Mouse (Mus musculus) Muller cell, postnatal 12 days (primary cell): ENCODE measurements around the gene Pip4k2a.
"Not testable (repeated sequence)": the region's sequence is repeated elsewhere in the genome, so short reads cannot be mapped to it uniquely, and the experiment has no call there.

Source experiments
- DNase-seq: peaks from one replicate; pipeline ENCODE4 v3.0.0-alpha.2; 2015; ENCODE audit errors: inconsistent ontology term

Gene Pip4k2a

DNA sequence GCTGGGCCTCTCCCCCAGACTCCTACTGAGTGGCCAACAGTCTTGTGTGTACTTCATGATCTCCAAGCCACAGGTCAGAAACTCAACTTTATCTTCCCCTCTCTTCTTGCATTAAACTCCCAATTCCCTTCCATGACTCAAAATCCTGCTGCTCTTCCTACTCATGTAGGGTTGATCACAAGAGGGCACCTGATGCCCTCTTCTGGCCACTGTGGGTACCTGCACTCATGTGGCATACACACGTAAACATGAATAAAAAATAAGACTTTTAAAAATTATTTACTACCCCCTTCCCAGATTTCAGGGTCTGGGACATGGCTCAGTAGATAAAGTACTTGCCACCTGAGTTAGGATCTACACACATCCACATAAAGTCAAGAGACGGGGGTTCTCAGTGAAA is 97.3 kb downstream of the Pip4k2a start:
- no peak for DNase-seq

DNA sequence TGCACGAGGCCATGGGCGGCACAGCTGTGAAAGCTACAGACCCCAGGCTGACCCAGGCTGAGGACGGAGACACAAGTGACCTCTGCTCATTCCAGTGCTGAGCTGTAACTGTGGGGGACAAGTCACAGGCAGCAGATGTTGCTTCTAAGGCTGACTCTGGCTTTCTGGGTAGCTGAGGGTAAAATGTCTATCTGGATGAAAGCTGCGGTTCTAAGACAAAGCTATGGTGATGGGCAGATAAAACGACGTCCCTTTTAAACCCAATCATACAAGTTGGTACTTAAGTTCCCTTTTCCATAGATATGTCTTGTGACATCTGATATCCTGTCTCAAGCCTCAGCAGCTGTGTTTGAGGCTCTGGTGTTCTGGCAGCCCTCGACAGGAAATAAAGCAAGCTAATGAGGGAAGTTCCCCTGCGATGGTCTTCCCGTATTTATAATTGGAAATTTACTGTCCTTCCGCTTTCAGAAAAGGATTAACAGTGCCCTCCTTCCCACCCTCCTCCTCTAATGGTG is 100.1 kb downstream of the Pip4k2a start:
- DNase-seq, result no peak

DNA sequence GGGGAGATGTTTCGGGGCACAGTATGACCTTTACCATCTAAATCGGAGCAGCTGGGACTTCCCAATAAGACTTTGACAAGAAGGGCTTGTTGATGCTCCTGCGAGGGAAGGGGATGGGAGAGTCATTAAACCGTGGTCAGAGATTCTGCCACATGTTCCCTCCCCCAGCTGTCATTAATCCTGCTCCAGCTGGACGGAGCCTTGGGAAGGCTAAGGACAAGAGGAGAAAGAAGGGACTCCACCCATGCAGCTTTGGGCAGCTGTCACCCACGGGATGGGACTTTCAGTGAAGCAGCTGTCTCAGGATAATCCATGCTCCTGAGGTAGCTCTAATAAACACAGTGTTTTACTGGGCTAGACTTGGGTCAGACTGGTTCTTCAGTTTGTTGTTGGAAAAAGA is 101.9 kb downstream of the Pip4k2a start:
- DNase-seq, result no peak

DNA sequence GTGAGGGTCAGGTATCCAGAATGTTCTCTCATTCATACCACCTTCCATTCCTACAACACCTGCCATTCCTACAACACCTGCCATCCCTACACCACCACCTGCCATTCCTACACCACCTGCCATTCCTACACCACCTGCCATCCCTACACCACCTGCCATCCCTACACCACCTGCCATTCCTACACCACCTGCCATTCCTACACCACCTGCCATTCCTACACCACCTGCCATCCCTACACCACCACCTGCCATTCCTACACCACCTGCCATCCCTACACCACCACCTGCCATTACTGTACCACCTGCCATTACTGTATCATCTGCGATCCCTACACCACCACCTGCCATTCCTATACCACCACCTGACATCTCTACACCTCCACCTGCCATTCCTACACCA is 104.6 kb downstream of the Pip4k2a start:
- DNase-seq, result not testable (repeated sequence)

DNA sequence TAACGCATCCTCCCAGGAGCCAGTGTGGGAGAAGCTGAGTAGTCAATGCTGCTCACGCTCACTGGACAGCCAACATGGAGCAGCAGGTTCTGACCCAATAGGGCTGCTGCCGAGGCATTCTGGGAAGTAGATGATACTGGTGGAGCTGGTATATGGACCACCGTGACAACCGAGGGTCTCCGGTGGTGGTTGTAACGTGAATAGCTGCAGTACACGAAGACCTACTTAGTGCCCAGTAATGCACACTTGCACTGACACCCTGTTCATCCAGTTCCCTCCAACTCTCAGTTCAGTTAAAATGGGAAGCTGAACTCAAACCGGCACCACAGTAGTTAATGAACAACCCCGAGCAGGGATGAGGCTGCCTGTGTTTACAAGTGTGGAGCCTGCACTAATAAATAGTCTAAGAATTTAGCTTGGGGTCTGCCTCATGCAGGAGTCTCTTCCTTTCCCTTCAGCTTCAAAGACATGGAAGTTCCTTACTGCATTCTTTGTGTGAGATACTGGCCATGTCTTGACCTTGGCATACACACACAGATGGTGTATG is 105.9 kb downstream of the Pip4k2a start:
- no peak for DNase-seq

DNA sequence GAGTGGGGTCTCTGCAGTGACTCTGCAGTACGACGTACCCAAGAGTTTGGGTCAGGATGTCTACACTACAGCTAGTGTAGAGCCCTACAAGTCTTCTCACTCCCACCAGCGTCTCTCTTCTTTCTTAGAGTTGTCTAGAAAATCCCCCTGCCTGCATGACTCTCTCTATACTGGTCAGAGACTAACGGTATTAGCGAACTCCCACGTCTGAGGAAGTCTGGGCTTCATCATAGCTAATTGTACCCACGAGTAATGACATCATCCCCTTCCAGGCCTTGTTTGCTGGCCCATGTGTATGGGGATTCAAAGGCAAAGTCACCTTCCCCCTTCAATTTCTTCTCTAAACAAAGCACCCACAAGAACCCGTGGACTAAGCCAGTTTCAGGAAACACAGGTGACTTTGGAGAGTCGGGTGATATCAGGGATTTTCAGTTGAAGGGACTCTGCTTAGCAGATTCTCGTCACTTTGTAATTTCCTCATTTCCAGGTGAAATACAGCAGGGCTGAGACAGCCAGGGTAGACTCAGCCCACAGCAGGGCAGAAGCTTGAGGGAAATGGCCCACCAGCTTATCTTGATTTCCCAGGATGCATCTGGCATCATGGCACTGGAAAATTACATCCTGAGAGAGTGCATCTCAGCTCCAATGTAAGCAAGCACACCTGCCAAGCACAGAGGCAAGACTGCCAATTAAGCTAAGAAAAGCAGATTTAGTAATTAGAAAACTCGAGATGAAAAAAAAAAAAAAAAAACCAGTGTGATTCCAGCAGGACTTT is 107.5 kb downstream of the Pip4k2a start:
- DNase-seq, result no peak

DNA sequence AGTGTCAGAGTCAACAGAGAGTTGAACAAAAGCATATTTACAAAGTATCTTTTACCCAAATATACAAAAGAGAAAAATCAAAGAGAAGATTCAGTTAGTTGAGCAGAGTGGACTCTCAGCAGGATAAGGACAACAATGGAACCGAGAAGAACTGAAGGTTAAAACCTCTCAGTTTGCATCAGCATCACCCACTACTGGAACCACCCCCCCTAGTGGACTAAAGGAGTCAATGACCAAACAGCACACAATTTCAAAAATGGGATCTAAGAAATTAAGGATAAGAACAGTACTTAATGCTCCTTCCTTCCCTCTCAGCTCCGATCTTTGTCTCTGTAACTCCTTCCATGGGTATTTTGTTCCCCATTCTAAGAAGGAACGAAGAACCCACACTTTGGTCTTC is 113.6 kb downstream of the Pip4k2a start:
- DNase-seq, result no peak

DNA sequence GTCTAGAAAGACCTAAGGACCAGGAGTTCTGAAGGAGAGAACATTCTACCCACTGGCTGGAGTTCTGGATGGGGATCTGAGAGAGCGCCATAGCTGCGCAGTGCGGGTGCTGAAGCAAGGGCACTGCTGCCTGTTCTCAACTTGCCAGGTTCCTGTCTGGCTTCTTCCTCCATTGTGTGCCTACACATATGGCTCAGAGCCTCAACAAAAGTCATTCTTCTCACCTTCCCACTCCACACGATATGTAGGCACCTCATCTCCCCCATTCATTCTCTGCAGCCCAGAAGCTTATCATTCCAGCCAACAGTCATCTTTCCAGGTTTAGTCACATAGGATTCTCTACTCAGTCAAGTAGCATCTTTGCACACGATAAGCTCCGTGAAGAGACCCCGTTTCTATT is 123.3 kb downstream of the Pip4k2a start:
- DNase-seq, result no peak

DNA sequence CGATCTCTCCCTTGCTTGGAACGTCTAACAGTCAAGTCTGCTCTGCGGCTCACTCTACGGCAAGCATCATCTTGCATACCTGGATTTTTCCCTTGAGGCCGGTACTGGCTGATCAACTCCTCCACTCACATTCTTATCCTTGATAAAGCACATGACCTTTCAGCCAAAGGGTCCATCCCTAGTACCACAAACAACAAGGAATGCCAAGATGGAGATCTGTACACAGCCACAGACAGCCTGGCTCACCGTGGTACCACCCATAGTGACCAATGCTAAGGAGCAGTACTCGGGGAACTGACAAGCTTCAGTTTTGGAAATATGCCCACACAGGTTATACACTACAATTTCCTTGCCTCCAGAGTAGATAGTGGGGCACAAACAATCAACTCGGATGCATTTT is 123.9 kb downstream of the Pip4k2a start:
- DNase-seq, result no peak

DNA sequence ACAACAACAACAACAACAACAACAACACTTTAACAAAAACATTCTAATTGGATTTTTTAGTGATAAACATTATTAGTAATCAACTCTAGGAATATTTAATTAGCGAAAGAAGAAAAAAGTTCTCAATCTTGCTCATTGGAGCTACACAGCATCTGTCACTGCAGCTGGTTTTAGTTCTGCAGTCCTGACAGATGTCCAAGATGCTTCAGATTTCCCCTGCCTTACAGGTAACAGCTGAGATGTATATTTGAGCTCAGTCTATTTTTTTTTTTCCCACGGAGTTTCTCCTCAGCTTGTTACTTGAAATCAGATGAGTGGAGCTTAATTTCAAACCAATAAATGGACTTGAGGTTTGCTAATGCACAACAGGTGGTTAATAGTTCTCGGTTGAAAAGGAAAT is 124.5 kb downstream of the Pip4k2a start:
- DNase-seq, result no peak

DNA sequence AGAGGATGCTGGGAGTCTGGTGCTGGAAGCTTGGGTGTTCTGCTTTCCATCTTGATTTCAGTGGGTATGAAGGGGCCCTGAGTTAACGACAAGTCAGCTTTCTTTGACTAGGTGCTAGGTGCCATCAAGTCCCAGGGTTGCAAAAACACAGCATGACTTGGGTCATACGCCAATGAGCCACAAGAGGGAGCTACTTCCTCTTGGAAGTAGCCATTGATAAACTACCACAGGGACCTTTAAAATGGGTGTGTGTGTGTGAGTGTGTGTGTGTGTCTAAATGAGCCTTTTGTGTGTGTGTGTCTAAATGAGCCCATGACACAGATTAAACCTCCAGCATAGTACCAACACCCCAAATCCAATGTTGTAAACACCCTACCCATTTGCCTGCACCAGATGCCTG is 125.1 kb downstream of the Pip4k2a start:
- DNase-seq, result peak; percentile 30

DNA sequence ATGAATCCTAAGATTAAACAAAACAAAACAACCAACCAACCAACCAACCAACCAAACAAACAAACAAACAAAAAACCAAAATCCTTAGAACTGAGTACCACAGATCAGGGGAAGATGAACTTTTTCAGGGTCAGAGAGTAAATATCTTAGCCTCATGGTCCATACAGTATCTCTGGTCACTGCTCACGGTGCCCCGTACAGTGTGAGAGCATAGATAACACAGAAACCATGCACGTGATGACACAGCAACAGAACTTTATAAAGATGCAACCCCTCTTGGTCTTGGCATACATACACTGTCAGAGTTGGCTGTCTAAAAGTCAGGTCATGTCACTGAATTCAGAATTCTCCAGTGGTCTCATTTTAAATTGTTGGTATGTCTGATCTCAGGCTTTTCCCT is 126.8 kb downstream of the Pip4k2a start:
- DNase-seq, result no peak

DNA sequence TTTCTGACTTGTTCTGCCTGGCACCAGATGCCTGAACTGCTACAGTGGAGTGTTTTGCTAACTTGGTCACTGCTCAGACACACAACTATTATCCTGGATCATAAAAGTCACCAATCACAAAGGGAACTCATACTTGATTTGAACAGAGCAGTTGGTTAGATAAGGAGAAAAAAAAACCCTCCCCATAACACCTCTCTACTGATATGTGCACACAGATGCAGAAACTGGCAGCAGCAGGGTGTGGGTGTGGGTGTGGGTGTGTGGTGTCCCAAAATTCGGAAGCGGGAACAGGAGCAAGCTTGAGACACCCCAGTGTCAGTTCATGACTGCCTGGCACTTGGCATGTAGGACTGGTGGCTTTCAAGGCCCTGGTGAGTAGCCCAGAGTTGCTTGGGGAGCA is 130.9 kb downstream of the Pip4k2a start:
- DNase-seq, result no peak

DNA sequence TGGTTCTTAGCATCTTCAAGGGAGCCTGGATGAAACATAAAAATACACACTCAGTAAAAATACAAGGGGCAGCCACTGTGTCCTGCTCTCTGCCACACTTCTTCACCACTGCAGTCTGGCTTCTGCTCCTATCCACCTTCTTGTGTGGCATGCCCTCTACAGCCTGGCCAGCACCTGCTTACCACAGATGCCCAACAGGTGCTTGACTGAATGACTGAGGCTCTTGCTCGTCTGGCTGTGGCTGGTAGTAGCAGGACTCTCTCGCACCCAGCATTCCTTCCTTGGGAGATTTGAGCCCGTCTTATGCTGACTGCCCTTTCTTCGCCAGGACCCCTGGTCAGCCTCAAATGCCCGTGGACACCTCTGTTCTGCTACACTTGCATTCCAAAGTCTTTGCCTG is 133.2 kb downstream of the Pip4k2a start:
- DNase-seq, result no peak

DNA sequence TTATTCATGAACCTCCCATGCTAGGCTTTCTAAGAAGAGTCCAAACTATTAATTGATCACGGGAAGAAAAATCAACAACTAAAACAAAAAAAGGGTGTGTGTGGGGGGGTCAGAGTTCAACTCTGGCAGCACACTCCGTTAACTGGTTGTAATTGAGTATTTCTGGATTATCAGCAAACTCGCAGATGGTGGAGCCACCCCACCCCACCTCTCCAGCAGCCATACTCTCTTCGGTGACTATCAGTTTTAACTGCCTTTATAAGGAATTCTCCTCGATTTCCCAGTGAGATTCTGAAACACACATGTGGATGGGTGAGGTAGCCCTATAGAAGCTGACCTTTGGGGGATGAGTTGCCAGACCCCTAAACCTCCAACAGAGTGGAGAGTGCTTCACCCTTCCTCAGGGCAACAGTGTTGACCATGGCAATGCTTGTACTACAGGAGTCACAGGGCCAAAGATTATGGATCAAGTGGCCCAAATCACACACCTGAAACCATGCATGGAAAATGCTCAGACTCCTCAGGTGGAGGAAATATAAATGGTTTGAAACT is 136.2 kb downstream of the Pip4k2a start:
- DNase-seq, result no peak

DNA sequence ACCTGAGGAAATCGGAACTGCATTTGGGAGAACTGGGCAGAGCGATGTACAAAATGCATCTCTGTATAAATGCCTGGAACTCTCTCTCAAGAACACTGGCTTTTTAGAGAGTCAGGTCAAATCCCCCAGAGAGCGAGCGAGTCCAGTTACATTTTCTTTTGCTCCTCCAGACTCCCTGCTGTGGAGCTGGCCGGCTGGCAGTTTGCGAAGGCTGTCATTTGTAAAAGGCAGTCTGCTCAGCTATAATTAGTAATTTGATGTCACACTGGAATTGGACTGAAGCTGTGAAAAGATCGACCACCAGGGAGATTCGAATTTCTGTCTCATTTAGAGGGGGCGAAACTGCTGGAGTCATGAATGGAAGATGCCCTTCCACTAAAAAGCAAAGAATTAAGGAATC is 137.2 kb downstream of the Pip4k2a start:
- DNase-seq, result peak; percentile 14

DNA sequence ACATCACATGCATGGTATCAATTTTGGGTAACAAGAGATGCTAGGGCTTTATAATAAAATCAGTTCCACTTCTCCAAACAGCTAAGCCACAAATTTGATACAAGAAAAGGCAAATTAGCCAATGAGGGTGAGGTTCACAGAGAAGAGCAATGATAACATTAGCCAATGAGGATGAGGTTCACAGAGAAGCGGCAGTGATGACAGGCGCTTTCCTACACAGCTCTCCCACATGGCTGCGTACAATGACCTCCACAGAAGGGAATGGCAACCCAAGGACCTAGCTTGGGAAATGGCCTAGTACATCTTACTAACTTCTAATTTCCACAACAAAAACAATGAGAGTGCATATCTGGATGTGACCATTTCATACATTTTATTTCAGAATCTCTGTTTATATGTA is 140.0 kb downstream of the Pip4k2a start:
- no peak for DNase-seq

DNA sequence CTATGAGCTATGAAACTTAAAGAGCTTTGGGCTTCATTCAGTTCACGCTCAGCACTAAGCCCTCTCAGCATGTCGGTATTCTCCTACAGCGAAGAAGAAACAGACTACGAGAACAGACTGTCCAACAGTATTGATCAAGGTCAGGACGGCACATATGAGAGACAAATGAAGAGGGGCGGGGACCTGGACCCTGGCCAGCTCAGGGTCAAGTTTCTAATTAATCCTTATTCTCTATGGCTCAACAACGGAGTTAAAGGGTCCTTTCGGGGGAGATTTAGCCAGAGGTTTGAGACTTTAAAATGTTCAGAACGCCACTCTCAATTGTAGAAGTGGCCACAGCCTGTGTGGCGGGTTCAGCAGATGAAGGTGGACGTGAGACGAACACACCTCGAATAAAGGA is 141.5 kb downstream of the Pip4k2a start:
- no peak for DNase-seq

DNA sequence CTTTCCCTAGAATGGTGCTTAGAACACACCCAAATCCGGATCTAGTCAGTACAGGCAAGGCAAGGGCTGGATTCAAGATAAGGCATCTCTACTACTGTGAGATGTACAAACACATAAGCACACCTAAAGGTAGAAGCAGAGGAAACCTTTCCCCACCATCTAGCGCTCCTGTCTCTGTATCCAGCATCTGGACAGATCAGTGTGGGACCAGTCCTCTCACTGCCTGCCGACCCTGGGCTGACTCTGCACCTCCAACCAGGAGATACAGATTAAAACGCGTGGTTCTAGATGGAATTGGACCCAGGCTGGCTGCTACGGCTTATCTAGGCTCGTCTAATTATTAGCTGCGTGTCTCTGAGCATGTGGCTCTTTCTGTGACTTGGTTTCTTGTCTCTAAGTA is 142.7 kb downstream of the Pip4k2a start:
- DNase-seq, result no peak

DNA sequence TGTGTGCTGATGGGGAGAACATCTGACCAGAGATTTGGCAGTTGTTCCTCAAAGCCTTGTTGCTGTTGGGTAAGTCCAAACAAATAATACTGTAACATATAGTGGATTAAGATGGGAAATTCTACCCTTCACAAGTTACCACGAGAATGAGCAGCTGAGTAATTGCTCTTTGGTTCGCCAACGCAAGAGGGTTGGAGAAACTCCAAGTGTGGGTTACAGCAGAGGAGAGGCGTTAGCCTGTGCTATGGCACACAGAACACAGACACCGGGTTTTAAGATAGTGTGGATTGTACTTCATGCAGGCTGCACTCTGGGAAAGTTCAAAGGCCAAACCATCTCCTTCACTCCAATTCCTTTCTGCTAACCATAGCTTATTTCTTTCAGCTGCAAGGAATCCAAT is 144.6 kb downstream of the Pip4k2a start:
- DNase-seq, result no peak

DNA sequence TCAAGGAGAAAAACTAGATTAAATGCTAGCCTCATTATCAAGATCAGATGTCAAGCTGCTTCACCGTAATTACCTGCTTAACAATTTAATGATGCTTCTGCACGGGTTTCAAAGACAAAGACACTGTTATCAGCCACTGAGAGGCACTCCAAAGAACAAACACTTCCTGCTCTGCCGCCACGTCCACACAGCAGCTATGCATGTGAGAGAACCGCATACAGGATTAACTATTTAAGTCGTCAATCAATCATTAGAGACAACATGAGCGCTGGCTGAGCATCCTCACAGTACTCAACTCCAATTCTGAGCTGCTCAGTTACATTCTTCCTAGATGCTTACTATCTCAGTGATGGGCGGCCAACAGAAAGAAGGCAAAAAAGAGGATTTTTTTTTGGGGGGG is 147.3 kb downstream of the Pip4k2a start:
- DNase-seq, result no peak

DNA sequence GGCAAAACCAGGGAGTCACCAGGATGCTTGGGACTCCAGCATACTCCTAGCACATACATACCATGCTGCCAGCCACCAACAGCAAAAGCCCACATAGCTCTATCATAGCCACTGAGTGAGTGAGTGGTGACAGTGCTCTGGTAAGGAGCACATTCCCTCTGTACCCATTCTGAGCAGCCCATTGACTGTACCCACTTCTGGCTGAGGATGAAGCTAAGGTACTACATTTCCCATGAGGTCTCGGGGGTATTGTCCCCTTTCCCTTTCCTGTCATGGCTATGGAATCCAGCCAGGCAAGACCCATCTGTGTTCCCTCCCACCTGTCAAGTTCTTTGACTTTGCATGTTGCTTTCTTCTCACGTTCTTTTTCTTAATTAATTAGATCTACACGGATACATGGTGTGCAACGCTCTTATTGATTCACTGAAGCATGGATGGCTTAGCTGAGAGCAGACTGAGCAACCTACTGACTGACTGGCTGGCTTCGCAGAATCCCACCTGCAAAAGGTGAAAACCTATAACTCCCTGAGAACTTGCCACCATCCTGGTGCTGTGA is 149.8 kb downstream of the Pip4k2a start:
- no peak for DNase-seq

DNA sequence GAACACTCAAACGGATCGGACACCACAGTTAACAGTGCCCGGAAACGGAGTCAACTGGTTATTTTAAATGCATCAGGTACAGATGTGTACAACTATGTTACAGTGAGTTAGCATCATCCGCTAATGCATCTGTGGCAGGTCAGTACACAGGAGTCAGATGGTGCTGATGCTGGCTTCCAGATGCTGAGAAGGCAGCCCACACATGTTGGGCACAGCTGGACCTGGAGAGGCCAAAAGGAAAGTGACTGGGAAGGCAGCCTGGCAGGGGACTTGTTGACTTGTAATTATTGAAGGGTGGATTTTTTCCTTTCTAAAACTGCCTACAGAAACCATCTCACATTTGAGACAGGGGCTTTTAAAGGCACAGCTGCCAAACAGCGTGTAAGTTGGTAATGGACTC is 155.4 kb downstream of the Pip4k2a start:
- DNase-seq, result no peak
